Mouse (Mus musculus): ENCODE measurements around the gene Tmem19. TPM values are rescaled to one million over a fixed set of nuclear protein-coding genes. Genes with fewer than 3 reads are reported as not detected.

Gene Tmem19
- polyA plus RNA-seq (2014; fragmentation: Nextera tagmentation; extraction: Ambion mirVana), result 18.8 and 35.5 TPM in 2 replicates

DNA sequence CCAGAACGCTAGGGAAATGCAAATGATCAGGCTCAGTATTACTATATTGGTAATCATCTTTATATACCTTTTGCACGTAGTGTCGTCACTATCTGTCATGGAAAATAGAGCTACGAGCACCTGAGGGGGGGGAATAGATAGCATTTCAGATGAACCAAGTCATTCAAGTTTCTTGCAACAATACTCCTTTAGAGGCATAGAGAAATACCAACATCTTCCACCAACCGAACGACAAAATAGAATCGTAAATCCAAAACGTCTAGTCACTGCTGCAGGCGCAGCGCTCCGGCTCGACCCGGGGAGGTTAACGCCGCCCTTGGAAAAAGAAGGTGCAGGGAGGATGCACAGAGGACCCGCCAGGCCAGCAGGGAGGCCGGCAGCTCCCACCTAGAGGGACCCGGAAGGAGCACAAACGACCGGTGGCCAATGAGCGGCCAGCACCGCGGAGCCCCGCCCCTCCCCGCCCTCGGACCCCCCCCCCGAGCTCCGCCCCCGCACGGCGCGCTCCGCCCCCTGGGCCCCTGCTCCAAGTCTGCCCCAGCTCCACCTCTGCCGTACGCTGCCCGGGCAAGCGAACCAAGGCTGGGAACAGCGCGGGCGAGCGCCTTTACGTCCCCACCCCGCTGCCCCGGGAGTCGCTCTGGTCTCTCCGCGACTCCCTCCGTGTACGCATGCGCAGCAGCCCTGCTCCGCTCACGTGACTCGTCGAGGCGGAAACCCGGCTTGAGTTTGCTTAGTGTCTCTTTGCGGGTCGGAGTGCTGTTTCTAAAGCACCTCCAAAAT lies at the start of gene Tmem19:
TSS of gene Tmem19 (minus strand) at position 662 of the 783 bp plus-strand sequence.
- Histone ChIP-seq H3K9ac (ENCODE audit: low read depth, low read length) (peak within 1 kb of the TSS; percentile 66), H3K4me1 (ENCODE audit: control insufficient read depth, insufficient read depth, low read length) (0 out of 2 replicates have a peak, but pooled peaks cover 6% of the 10 kb centered on the region), H3K4me3 (ENCODE audit: low read length) (peak within 1 kb of the TSS; percentile 59), H3K36me3 (ENCODE audit: control insufficient read depth, insufficient read depth, low read length) (no peaks in the 10 kb centered on the region), H3K4me2 (replicated peaks; ENCODE audit: low read depth, low read length) (peak within 1 kb of the TSS; percentile 75), H3K9me3 (ENCODE audit: control insufficient read depth, low read length) (no peaks in the 10 kb centered on the region), H3K27ac (ENCODE audit: low read depth, low read length) (peak within 1 kb of the TSS; percentile 89), H3K27me3 (ENCODE audit: control insufficient read depth, insufficient read depth, low read length) (no peaks in the 10 kb centered on the region)
- peak; percentile 99 for ATAC-seq (ENCODE audit: low FRiP score, low TSS enrichment)
- WGBS, result 1% methylated on average over 42 of the region's 58 CpGs

DNA sequence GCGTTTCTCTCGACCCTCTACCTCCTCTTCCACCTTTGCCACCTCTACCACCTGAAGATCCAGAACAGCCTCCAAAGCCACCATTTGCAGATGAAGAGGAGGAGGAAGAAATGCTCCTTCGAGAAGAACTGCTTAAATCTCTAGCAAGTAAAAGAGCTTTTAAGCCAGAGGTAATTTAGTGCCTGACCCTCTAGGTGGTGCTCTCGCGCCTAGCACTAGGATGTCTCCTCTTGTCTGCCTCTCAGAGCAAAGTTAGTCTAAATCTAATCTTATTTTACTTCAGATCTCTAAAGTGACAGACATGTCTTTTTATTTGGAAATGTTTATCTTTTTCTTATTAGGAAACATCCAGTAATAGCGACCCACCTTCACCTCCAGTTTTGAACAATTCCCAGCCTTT lies 44.1 kb upstream of the Tmem19 start:
- no peak overlapping the region for H3K4me2 ChIP-seq (replicated peaks; ENCODE audit: low read depth, low read length)
- H3K4me3 ChIP-seq (ENCODE audit: low read length), result no peak overlapping the region
- 72% methylated on average over 6 of the region's 6 CpGs for WGBS
- no peaks in the 10 kb centered on the region for H3K27me3 ChIP-seq (ENCODE audit: control insufficient read depth, insufficient read depth, low read length)
- peaks cover 81% of the 10 kb centered on the region for H3K36me3 ChIP-seq (ENCODE audit: control insufficient read depth, insufficient read depth, low read length)
- no peaks in the 10 kb centered on the region for H3K4me1 ChIP-seq (ENCODE audit: control insufficient read depth, insufficient read depth, low read length)
- no peak overlapping the region for H3K27ac ChIP-seq (ENCODE audit: low read depth, low read length)
- no peak for ATAC-seq (ENCODE audit: low FRiP score, low TSS enrichment)
- no peaks in the 10 kb centered on the region for H3K9me3 ChIP-seq (ENCODE audit: control insufficient read depth, low read length)
- H3K9ac ChIP-seq (ENCODE audit: low read depth, low read length), result no peak overlapping the region

DNA sequence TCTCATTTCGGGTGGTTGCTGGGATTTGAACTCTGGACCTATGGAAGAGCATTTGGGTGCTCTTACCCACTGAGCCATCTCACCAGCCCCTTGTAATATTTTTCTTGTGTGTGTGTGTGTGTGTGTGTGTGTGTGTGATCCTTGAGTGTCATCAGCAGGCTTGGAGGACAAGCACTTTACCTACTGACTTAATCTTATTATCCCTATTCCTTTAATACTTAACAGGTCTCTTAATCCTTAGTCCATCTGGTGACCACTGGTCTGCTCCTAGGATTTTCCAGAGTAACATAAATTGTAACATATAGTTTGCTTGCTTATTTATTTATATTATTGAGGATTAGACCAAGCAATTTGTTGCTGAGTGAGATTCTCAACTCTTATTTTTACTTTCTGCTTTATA lies 29.6 kb upstream of the Tmem19 start:
- no peak overlapping the region for H3K4me2 ChIP-seq (replicated peaks; ENCODE audit: low read depth, low read length)
- H3K27me3 ChIP-seq (ENCODE audit: control insufficient read depth, insufficient read depth, low read length), result no peaks in the 10 kb centered on the region
- H3K4me3 ChIP-seq (ENCODE audit: low read length), result no peak overlapping the region
- H3K9me3 ChIP-seq (ENCODE audit: control insufficient read depth, low read length), result no peaks in the 10 kb centered on the region
- H3K36me3 ChIP-seq (ENCODE audit: control insufficient read depth, insufficient read depth, low read length), result peaks cover 55% of the 10 kb centered on the region
- no peak overlapping the region for H3K9ac ChIP-seq (ENCODE audit: low read depth, low read length)
- peaks cover 11% of the 10 kb centered on the region for H3K4me1 ChIP-seq (ENCODE audit: control insufficient read depth, insufficient read depth, low read length)
- ATAC-seq (ENCODE audit: low FRiP score, low TSS enrichment), result no peak
- no peak overlapping the region for H3K27ac ChIP-seq (ENCODE audit: low read depth, low read length)
- WGBS, result 97% methylated on average over 1 of the region's 1 CpGs

DNA sequence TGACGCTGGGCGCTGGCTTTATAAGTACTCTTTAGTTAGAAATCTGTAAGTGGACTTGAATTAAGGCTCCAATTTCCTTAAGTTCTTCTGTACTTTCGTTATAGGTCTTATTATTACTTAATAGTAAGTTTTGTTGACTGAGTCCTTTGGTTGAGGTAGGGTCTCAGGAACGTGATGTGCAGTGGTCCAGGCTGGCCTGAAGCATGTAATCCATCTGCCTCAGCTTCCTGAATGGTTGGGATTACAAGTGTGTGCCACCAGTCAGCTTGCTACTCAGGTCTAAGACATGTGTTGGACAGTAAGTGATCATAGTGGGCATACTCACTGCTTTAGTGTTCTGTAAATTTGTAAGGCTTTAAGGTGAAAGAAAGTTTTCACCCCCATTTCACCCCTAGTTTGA lies 28.8 kb upstream of the Tmem19 start:
- no peak for ATAC-seq (ENCODE audit: low FRiP score, low TSS enrichment)
- H3K9me3 ChIP-seq (ENCODE audit: control insufficient read depth, low read length), result no peaks in the 10 kb centered on the region
- H3K36me3 ChIP-seq (ENCODE audit: control insufficient read depth, insufficient read depth, low read length), result peaks cover 49% of the 10 kb centered on the region
- H3K9ac ChIP-seq (ENCODE audit: low read depth, low read length), result no peak overlapping the region
- H3K4me3 ChIP-seq (ENCODE audit: low read length), result no peak overlapping the region
- 88% methylated on average over 4 of the region's 4 CpGs for WGBS
- H3K4me2 ChIP-seq (replicated peaks; ENCODE audit: low read depth, low read length), result no peak overlapping the region
- no peak overlapping the region for H3K27ac ChIP-seq (ENCODE audit: low read depth, low read length)
- H3K27me3 ChIP-seq (ENCODE audit: control insufficient read depth, insufficient read depth, low read length), result no peaks in the 10 kb centered on the region
- H3K4me1 ChIP-seq (ENCODE audit: control insufficient read depth, insufficient read depth, low read length), result peaks cover 11% of the 10 kb centered on the region

DNA sequence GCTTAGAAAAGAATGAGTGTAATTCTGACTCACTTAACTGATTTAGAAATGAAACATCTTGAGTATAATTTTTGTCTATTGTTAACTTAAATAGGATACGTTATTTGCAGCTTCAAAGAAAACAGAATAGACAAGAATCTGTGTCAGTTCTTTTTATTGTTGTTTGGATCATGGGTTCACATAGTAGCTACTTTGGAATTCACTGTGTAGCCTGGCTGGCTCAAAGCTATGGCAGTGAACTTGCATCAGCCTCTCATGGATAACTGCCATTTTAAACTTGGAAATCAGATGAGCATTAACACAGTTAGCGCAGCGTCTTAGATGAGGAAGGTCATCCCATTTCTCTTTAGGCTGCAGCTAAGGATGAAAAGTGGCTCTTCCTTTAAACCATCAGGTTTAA lies 25.6 kb upstream of the Tmem19 start:
- H3K27ac ChIP-seq (ENCODE audit: low read depth, low read length), result no peak overlapping the region
- H3K36me3 ChIP-seq (ENCODE audit: control insufficient read depth, insufficient read depth, low read length), result peaks cover 26% of the 10 kb centered on the region
- H3K4me3 ChIP-seq (ENCODE audit: low read length), result no peak overlapping the region
- WGBS, result 88% methylated on average over 3 of the region's 3 CpGs
- no peaks in the 10 kb centered on the region for H3K9me3 ChIP-seq (ENCODE audit: control insufficient read depth, low read length)
- ATAC-seq (ENCODE audit: low FRiP score, low TSS enrichment), result no peak
- no peak overlapping the region for H3K9ac ChIP-seq (ENCODE audit: low read depth, low read length)
- H3K4me1 ChIP-seq (ENCODE audit: control insufficient read depth, insufficient read depth, low read length), result peaks cover 14% of the 10 kb centered on the region
- H3K4me2 ChIP-seq (replicated peaks; ENCODE audit: low read depth, low read length), result no peak overlapping the region
- no peaks in the 10 kb centered on the region for H3K27me3 ChIP-seq (ENCODE audit: control insufficient read depth, insufficient read depth, low read length)

DNA sequence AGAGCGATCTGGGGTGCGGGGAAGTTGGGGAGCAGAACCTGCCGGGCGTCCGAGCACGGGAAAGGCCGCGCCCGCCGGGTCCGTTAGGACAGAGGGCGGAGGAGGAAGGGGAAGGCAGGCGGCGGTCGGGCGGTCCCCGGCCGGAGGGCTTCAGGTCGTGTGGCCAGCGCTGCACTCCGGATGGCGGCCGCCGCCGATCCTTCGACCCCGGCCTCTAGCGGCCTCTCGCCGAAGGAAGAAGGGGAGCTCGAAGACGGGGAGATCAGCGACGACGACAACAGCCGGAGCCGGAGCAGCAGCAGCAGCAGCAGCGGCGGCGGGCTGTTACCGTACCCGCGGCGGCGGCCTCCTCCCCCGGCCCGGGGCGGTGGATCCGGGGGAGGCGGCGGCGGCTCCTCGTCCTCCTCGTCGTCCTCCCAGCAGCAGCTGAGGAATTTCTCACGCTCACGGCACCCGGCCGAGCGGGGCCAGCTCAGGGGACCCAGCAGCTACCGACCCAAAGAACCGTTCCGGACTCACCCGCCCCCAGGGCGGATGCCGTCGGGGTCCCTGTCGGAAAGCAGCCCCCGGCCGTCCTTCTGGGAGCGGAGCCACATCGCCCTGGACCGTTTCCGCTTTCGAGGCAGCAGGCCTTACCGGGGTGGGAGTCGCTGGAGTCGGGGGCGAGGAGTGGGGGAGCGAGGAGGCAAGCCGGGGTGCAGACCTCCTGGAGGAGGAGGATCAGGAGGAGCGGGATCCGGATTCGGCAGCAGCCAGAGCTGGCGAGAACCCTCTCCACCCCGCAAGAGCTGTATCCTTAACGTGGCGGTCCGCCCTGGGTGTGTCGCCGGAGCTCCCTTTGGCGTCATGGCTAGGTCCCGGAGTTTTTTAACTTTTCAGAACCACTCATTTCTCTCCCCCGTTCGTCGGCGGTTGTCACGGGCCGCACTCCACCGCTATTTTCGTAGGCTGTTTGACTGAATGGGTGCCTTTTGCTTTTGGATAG lies 23.0 kb upstream of the Tmem19 start:
- no peaks in the 10 kb centered on the region for H3K9me3 ChIP-seq (ENCODE audit: control insufficient read depth, low read length)
- peaks cover 23% of the 10 kb centered on the region for H3K4me1 ChIP-seq (ENCODE audit: control insufficient read depth, insufficient read depth, low read length)
- H3K27ac ChIP-seq (ENCODE audit: low read depth, low read length), result peak overlapping the region; percentile 95
- peak overlapping the region; percentile 95 for H3K4me3 ChIP-seq (ENCODE audit: low read length)
- H3K9ac ChIP-seq (ENCODE audit: low read depth, low read length), result peak overlapping the region; percentile 95
- no peaks in the 10 kb centered on the region for H3K27me3 ChIP-seq (ENCODE audit: control insufficient read depth, insufficient read depth, low read length)
- ATAC-seq (ENCODE audit: low FRiP score, low TSS enrichment), result peak; percentile 71
- WGBS, result under 1% methylated on average over 87 of the region's 101 CpGs
- H3K36me3 ChIP-seq (ENCODE audit: control insufficient read depth, insufficient read depth, low read length), result peaks cover 10% of the 10 kb centered on the region
- peak overlapping the region; percentile 68 for H3K4me2 ChIP-seq (replicated peaks; ENCODE audit: low read depth, low read length)

DNA sequence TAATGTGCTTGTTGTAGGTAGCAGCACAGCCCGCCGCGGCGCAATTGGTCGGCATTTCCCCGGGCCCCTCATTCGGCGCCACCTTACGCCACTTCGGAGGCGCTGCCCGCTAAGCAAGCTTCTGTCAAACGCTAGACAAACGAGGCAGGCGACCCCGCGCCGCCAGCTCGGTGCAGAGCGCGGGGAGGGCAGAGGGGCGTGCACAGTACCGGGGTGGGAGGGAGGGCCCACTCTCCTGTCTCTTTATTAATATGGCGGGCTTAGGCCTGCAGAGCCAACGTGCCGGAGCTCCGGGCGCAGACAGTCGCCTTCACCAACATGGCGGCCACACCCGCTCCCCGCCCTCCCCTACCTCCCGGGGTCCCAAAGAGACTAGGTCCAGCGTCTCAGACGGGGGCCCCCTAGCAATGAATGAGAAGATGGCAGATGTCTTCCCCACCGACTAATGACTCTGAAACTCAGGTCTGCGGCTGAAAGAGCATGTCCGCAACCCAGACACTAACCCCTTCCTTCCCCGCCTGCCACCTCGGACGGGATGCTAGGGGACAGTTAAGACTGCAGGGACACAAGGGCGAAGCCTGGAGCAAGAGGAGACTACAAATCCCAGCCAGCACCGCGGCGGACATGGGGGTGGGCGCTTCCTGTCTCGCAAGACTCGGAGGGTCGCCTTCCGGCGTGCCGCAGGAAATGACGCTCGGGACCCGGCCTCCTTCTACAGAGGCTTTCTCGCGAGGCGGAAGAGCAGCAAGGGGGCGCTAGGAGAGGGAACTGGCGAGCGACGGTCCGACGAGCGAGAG lies 22.1 kb upstream of the Tmem19 start, which contains the start of the genes Thap2 and Zfc3h1:
TSS of gene Thap2 (minus strand) at position 223 of the 797 bp plus-strand sequence.
TSS of gene Zfc3h1 (plus strand) at position 739 of the 797 bp plus-strand sequence.
- peak within 1 kb of the TSS; percentile 95 for H3K4me3 ChIP-seq (ENCODE audit: low read length)
- WGBS, result under 1% methylated on average over 63 of the region's 65 CpGs
- H3K36me3 ChIP-seq (ENCODE audit: control insufficient read depth, insufficient read depth, low read length), result peaks cover 6% of the 10 kb centered on the region; the same call in 1 of the 2 replicates
- peak within 1 kb of the TSS; percentile 68 for H3K4me2 ChIP-seq (replicated peaks; ENCODE audit: low read depth, low read length)
- no peaks in the 10 kb centered on the region for H3K9me3 ChIP-seq (ENCODE audit: control insufficient read depth, low read length)
- peak within 1 kb of the TSS; percentile 95 for H3K9ac ChIP-seq (ENCODE audit: low read depth, low read length)
- H3K27me3 ChIP-seq (ENCODE audit: control insufficient read depth, insufficient read depth, low read length), result no peaks in the 10 kb centered on the region
- peak within 1 kb of the TSS; percentile 95 for H3K27ac ChIP-seq (ENCODE audit: low read depth, low read length)
- H3K4me1 ChIP-seq (ENCODE audit: control insufficient read depth, insufficient read depth, low read length), result peaks cover 23% of the 10 kb centered on the region
- ATAC-seq (ENCODE audit: low FRiP score, low TSS enrichment), result peak; percentile 98

DNA sequence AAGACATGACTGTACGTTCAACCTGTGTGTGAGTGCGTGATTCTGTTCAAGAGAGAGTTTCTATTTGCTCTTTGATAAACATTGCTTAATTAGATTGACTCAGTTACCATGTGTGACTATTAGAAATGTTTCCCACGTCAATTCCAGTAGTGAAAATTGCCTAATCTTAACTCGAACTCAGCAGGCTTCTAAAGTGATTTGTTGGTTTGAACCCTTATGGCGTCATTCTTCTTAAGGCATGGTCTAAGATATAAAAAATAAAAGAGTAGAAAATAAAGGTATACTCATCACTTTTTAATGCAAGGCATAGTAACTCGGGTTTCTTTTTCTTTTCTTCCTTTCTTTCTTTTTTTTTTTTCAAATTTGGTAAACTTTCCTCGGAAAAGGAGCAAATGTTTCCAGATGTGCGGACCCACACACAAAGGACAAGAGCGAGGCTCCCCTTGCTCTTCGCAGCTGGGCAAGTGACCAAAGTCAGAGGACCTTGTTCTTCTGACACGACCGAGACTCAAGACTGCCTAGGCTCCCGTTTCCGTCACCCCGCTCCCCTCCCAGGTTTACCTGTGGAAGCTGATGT lies 21.4 kb upstream of the Tmem19 start:
- no peaks in the 10 kb centered on the region for H3K27me3 ChIP-seq (ENCODE audit: control insufficient read depth, insufficient read depth, low read length)
- H3K9me3 ChIP-seq (ENCODE audit: control insufficient read depth, low read length), result no peaks in the 10 kb centered on the region
- no peak for ATAC-seq (ENCODE audit: low FRiP score, low TSS enrichment)
- peak overlapping the region; percentile 55 for H3K4me2 ChIP-seq (replicated peaks; ENCODE audit: low read depth, low read length)
- H3K4me3 ChIP-seq (ENCODE audit: low read length), result peak overlapping the region; percentile 95
- WGBS, result 2% methylated on average over 15 of the region's 15 CpGs
- H3K9ac ChIP-seq (ENCODE audit: low read depth, low read length), result peak overlapping the region; percentile 80
- H3K4me1 ChIP-seq (ENCODE audit: control insufficient read depth, insufficient read depth, low read length), result peaks cover 23% of the 10 kb centered on the region
- no peaks in the 10 kb centered on the region; the same call in 1 of the 2 replicates for H3K36me3 ChIP-seq (ENCODE audit: control insufficient read depth, insufficient read depth, low read length)
- peak overlapping the region; percentile 95 for H3K27ac ChIP-seq (ENCODE audit: low read depth, low read length)
